Mouse (Mus musculus): ENCODE data around the gene Zfp91. TPM values are rescaled to one million over a fixed set of nuclear protein-coding genes. Genes with fewer than 3 reads are reported as not detected.
A peak's percentile ranks its signal among the peaks of the same experiment; 100 is the strongest.

The Zfp91 gene
- polyA plus RNA-seq, 1 experiment from 2014 or later: 10.8 TPM

DNA sequence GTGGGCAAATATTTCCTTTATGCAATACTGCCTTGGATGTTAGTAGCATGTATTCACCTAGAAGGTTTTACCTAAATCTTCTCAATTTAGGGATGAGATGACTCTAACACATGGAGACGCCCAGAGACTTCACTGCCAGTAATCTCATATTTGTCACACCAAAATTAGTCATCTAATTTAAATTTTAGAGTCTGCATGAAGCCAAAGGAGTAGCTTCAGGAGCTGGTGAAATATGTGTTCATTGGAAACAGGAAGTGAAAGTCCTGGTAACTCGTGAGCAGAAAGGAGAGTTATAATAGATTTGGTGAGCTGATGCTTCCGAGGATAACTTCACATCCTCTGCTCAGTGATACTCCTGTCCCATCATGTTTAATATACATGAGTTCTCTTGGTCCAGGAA lies 5.1 kb upstream of the Zfp91 start:
- Histone ChIP-seq H3K27ac (ENCODE audit: low read depth) (no peak overlapping the region), H3K4me1 (ENCODE audit: insufficient read depth) (no peaks in the 10 kb centered on the region), H3K9me3 (ENCODE audit: low read depth, low read length) (no peaks in the 10 kb centered on the region), H3K4me3 (ENCODE audit: low read depth, low read length) (no peak overlapping the region), H3K27me3 (ENCODE audit: insufficient read depth, low read length) (no peaks in the 10 kb centered on the region), H3K9ac (no peak overlapping the region), H3K36me3 (ENCODE audit: insufficient read depth) (no peaks in the 10 kb centered on the region), H3K4me2 (no peak overlapping the region)
- 60% methylated on average over 3 of the region's 3 CpGs for WGBS
- DNase-seq: no peak
- ATAC-seq (ENCODE audit: insufficient read depth): no peak
- TF ChIP-seq CTCF (IDR thresholded peaks at IDR 0.05; ENCODE audit: low read depth): no peak

- ATAC-seq (ENCODE audit: insufficient read depth): no peak
- no peak for TF ChIP-seq CTCF (IDR thresholded peaks at IDR 0.05; ENCODE audit: low read depth)
- Histone ChIP-seq H3K27ac (ENCODE audit: low read depth) (no peak overlapping the region), H3K4me2 (no peak overlapping the region), H3K4me1 (ENCODE audit: insufficient read depth) (no peaks in the 10 kb centered on the region), H3K9ac (no peak overlapping the region), H3K4me3 (ENCODE audit: low read depth, low read length) (no peak overlapping the region), H3K36me3 (ENCODE audit: insufficient read depth) (no peaks in the 10 kb centered on the region), H3K9me3 (ENCODE audit: low read depth, low read length) (no peaks in the 10 kb centered on the region), H3K27me3 (ENCODE audit: insufficient read depth, low read length) (no peaks in the 10 kb centered on the region)
- WGBS: 75% methylated on average over 2 of the region's 2 CpGs
- DNase-seq: no peak
These were observed 4.7 kb upstream of the Zfp91 start for GRCm38 (mm10) chr19:12800621-12801020.

DNA sequence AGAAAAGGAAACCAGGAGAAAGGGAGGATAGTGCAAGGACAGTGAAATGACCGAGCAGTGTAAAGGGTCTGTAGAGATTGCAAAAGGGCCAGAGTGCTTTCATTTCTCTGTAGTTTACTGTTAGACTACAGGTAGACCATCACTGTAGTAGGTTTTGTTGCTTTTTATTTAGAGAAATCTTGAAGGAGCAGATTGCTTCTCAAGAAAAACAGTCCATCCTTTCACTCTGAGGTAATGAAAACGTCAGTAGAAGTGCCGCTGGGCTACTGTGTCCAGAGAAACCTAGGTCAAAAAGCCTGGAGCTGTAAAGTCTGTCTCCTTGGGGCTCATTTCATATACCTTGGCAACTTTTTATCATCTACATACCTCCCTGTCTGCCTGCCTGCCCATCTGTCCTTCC lies 3.2 kb upstream of the Zfp91 start:
- no peaks in the 10 kb centered on the region for H3K27me3 ChIP-seq (ENCODE audit: insufficient read depth, low read length)
- no peaks in the 10 kb centered on the region for H3K36me3 ChIP-seq (ENCODE audit: insufficient read depth)
- ATAC-seq (ENCODE audit: insufficient read depth) (no peak), DNase-seq (no peak)
- no peaks in the 10 kb centered on the region for H3K9me3 ChIP-seq (ENCODE audit: low read depth, low read length)
- H3K9ac ChIP-seq: no peak overlapping the region
- TF ChIP-seq CTCF (IDR thresholded peaks at IDR 0.05; ENCODE audit: low read depth): no peak
- no peaks in the 10 kb centered on the region for H3K4me1 ChIP-seq (ENCODE audit: insufficient read depth)
- H3K4me3 ChIP-seq (ENCODE audit: low read depth, low read length): no peak overlapping the region
- no peak overlapping the region for H3K4me2 ChIP-seq
- H3K27ac ChIP-seq (ENCODE audit: low read depth): no peak overlapping the region
- WGBS: 80% methylated on average over 3 of the region's 3 CpGs

DNA sequence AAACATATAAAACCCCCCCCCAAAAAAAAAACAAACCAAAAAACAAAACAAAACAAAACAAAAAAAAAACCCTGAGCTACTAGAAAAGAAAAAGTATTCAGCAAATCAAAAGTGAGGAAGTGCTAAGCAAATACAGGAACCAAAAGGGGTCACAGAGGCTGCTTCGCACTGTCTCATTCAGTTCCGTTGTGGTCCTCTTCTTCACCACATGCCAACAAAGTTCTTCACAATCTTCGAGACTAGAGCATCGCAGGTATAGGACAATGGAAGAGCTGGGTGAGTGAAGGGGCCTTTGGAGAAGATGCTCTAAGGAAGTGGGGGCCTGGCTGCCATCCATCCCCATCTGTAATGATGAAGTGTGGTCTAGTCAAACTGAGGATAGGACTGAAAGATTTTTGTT lies 2.5 kb upstream of the Zfp91 start:
- H3K27me3 ChIP-seq (ENCODE audit: insufficient read depth, low read length): no peaks in the 10 kb centered on the region
- ATAC-seq (ENCODE audit: insufficient read depth): no peak
- WGBS: 66% methylated on average over 4 of the region's 4 CpGs

GRCm38 (mm10) chr19:12797071-12797470 lies 1.1 kb upstream of the Zfp91 start:
- H3K36me3 ChIP-seq (ENCODE audit: insufficient read depth): no peaks in the 10 kb centered on the region
- peak overlapping the region; percentile 95 for H3K4me3 ChIP-seq (ENCODE audit: low read depth, low read length)
- ATAC-seq (ENCODE audit: insufficient read depth): no peak
- H3K9me3 ChIP-seq (ENCODE audit: low read depth, low read length): no peaks in the 10 kb centered on the region
- peak overlapping the region; percentile 94 for H3K9ac ChIP-seq
- peak overlapping the region; percentile 100 for H3K27ac ChIP-seq (ENCODE audit: low read depth)
- H3K27me3 ChIP-seq (ENCODE audit: insufficient read depth, low read length): no peaks in the 10 kb centered on the region
- WGBS: under 1% methylated on average over 7 of the region's 7 CpGs
- H3K4me2 ChIP-seq: peak overlapping the region; percentile 69
- peak; percentile 45 for TF ChIP-seq CTCF (IDR thresholded peaks at IDR 0.05; ENCODE audit: low read depth)
- DNase-seq: peak; percentile 80
- H3K4me1 ChIP-seq (ENCODE audit: insufficient read depth): no peaks in the 10 kb centered on the region

More for the DNA sequence above, 2.5 kb upstream of the Zfp91 start:
- TF ChIP-seq CTCF (IDR thresholded peaks at IDR 0.05; ENCODE audit: low read depth): no peak
- Histone ChIP-seq H3K9ac (no peak overlapping the region), H3K27ac (ENCODE audit: low read depth) (no peak overlapping the region), H3K4me2 (no peak overlapping the region), H3K36me3 (ENCODE audit: insufficient read depth) (no peaks in the 10 kb centered on the region), H3K4me1 (ENCODE audit: insufficient read depth) (no peaks in the 10 kb centered on the region), H3K4me3 (ENCODE audit: low read depth, low read length) (no peak overlapping the region), H3K9me3 (ENCODE audit: low read depth, low read length) (no peaks in the 10 kb centered on the region)
- no peak for DNase-seq

- H3K4me1 ChIP-seq (ENCODE audit: insufficient read depth): no peaks in the 10 kb centered on the region
- peak overlapping the region; percentile 95 for H3K4me3 ChIP-seq (ENCODE audit: low read depth, low read length)
- H3K27ac ChIP-seq (ENCODE audit: low read depth): peak overlapping the region; percentile 100
- whole genome bisulfite sequencing: under 1% methylated on average over 29 of the region's 29 CpGs
- no peak for TF ChIP-seq CTCF (IDR thresholded peaks at IDR 0.05; ENCODE audit: low read depth)
- H3K9ac ChIP-seq: peak overlapping the region; percentile 94
- DNase-seq: peak; percentile 77
- no peaks in the 10 kb centered on the region for H3K27me3 ChIP-seq (ENCODE audit: insufficient read depth, low read length)
- no peaks in the 10 kb centered on the region for H3K36me3 ChIP-seq (ENCODE audit: insufficient read depth)
- peak overlapping the region; percentile 69 for H3K4me2 ChIP-seq
- H3K9me3 ChIP-seq (ENCODE audit: low read depth, low read length): no peaks in the 10 kb centered on the region
- peak; percentile 8 for ATAC-seq (ENCODE audit: insufficient read depth)
These were observed 504 bp upstream of the Zfp91 start for GRCm38 (mm10) chr19:12796328-12796931.

- H3K4me1 ChIP-seq (ENCODE audit: insufficient read depth): no peaks in the 10 kb centered on the region
- no peaks in the 10 kb centered on the region for H3K36me3 ChIP-seq (ENCODE audit: insufficient read depth)
- no peaks in the 10 kb centered on the region for H3K27me3 ChIP-seq (ENCODE audit: insufficient read depth, low read length)
- DNase-seq: no peak
- H3K9me3 ChIP-seq (ENCODE audit: low read depth, low read length): no peaks in the 10 kb centered on the region
- peak overlapping the region; percentile 100 for H3K27ac ChIP-seq (ENCODE audit: low read depth)
- 0% methylated on average over 54 of the region's 63 CpGs for WGBS
- peak overlapping the region; percentile 98 for H3K9ac ChIP-seq
- peak; percentile 32 for ATAC-seq (ENCODE audit: insufficient read depth)
- H3K4me3 ChIP-seq (ENCODE audit: low read depth, low read length): peak overlapping the region; percentile 95
- H3K4me2 ChIP-seq: peak overlapping the region; percentile 62
- TF ChIP-seq CTCF (IDR thresholded peaks at IDR 0.05; ENCODE audit: low read depth): no peak
These were observed 816 bp downstream of the Zfp91 start for GRCm38 (mm10) chr19:12795110-12795509.
